Mouse (Mus musculus) adrenal gland (tissue): ENCODE measurements around the gene Palm2.

Experiments
- intact Hi-C: fragments of 180-260 bp; cut with DNase I; formaldehyde crosslinking; loops from one replicate; pipeline ENCODE4 v1.15.1; 2025

Palm2 gene

GRCm38 (mm10) chr4:57513241-57513933 is 79.3 kb downstream of the Palm2 start:
- intact Hi-C loops, result no loop called here

- intact Hi-C loops, result no loop called here
Measured at GRCm38 (mm10) chr4:57514003-57514937, 80.2 kb downstream of the Palm2 start.

GRCm38 (mm10) chr4:57515356-57515755 is 81.3 kb downstream of the Palm2 start:
- intact Hi-C loops, result no loop called here

- intact Hi-C loops, result no loop called here
Measured at GRCm38 (mm10) chr4:57523456-57523855, 89.4 kb downstream of the Palm2 start.

- intact Hi-C loops, result no loop called here
Measured at GRCm38 (mm10) chr4:57524461-57524860, 90.4 kb downstream of the Palm2 start.

DNA sequence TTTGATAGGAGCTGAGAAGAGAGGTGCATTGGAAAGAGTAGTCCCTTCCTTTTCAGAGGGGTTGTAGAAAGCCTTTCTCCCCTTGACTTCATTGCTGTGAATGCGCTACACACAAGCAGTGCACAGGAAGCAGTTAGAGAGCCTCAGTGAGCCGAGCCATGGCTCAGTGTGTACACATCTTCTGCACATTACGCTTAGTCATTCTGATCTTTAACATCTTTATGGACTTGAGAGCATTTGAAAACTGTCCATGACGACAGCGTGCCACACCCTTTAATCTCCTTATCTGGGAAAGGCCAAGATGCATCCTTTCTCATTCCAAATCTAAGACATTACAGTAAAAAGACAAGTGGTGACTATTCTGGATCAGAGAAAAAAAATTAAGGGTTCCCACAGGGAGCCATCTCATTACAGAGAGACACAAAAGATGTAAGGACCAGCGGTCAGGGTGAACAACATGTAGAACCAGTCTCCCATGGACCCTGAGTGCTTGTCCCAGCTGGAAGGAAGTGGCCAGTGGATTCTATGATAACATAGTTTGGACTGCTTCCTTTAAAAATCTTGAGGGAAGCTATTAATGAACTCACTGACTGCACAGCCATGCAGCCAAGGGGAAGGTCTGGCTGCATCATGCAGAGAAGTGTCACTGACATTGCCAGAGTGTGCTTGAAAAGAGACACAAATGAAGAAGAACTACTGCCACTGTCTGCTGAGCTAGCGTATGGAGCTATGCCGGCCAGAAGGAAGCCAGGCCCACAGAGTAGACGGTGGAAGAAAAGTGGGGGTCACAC is 91.4 kb downstream of the Palm2 start:
- intact Hi-C loops, result no loop called here

DNA sequence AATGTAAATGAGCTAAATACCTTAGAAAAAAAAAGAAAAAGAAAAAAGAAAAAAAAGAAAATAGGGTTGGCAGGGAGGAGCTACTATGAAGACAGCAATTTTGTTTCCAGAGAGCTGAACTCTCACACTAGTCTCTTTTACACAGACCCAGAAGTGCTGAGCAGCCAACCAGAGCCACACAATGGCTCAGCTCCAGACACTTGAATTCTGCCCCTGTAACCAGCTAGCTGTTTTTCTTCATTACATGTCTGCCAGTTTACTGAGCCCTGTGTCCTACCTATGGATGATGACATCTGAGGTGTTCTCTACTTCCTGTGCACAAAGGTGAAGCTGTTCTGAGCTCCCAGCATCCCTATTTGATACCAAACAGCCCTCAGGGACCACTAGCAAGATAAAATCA is 94.2 kb downstream of the Palm2 start:
- intact Hi-C loops, result no loop called here

GRCm38 (mm10) chr4:57533686-57534085 is 99.6 kb downstream of the Palm2 start:
- intact Hi-C loops, result no loop called here

DNA sequence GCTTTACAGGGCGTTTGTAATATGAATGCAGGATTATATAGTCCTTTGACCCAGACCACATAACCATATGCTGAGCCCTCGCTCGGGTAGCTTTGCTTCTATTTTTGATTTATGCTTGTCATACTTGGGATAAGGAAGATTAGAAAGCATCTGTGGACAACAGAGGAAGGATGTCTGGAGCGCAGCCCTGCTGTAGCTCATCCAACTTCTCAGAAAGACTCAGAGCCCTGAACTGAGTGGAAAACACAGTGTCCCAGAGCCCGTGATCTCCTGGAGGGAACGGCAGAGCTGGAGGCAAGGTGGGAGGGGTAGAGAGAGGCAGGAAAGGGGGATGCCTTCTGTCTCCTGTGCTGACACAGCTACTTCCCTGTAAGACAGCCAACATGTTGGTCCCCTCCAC is 100.2 kb downstream of the Palm2 start:
- intact Hi-C loops, result no loop called here

DNA sequence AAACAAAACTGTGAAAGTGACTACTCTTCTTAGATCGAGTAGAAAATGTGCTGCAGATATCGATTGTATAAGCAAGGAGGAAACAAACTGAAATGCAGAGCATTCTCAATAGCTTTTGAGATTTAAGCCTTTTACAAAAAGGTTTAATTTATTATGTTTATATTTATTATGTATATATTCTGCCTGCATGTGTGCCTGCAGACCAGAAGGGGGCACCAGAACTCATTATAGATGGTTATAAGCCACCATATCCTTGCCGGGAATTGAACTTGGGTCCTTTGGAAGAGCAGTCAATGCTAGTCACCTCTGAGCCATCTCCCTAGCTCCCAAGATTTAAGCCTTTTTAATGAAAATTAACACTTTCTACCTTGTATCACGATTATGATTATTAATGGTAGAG is 101.0 kb downstream of the Palm2 start:
- intact Hi-C loops, result no loop called here

- intact Hi-C loops, result no loop called here
Measured at GRCm38 (mm10) chr4:57538029-57538688, 104.1 kb downstream of the Palm2 start.

GRCm38 (mm10) chr4:57543692-57544256 is 109.7 kb downstream of the Palm2 start:
- intact Hi-C loops, result no loop called here

- intact Hi-C loops, result no loop called here
Measured at GRCm38 (mm10) chr4:57547785-57548184, 113.7 kb downstream of the Palm2 start.

DNA sequence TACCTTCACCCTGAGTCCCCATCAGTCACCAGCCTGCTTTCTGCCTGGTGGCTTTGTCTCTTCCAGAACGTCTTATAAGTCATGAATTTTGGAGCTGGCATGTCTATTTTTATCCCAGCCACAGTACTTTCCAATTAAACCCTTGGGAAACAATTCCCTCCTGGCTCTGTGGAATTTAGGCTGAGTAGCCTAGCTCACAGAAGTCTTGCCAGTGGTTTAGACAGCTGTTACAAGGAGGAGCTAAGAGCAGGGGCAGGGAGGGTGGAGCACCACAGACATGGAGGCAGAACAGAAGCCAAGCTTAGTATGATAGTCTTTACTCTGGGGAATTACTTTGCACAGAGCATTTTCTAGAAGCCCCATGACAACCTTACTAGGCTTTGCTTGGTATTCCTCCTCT is 116.2 kb downstream of the Palm2 start:
- intact Hi-C loops, result no loop called here

- intact Hi-C loops, result no loop called here
Measured at GRCm38 (mm10) chr4:57557102-57557501, 123.1 kb downstream of the Palm2 start.

GRCm38 (mm10) chr4:57559438-57559837 is 125.4 kb downstream of the Palm2 start:
- intact Hi-C loops, result no loop called here

- intact Hi-C loops, result no loop called here
Measured at GRCm38 (mm10) chr4:57560010-57560409, 126.0 kb downstream of the Palm2 start.

- intact Hi-C loops, result no loop called here
Measured at GRCm38 (mm10) chr4:57561055-57561454, 127.0 kb downstream of the Palm2 start.

GRCm38 (mm10) chr4:57565283-57565682 is 131.2 kb downstream of the Palm2 start:
- intact Hi-C loops, result loop anchor here (5.0 kb wide), 1 partner anchor 42 kb away; no protein-coding TSS in a partner anchor

- intact Hi-C loops, result loop anchor here (5.0 kb wide), 1 partner anchor 41 kb away; no protein-coding TSS in a partner anchor
Measured at GRCm38 (mm10) chr4:57565811-57566210, 131.8 kb downstream of the Palm2 start.
